ENCODE assay signal across 8 mouse cellular contexts in genomic region chr7:79710130-79710607, GRCm38 (mm10). TPM values are rescaled to one million over a fixed set of nuclear protein-coding genes. Genes with fewer than 3 reads are reported as not detected.
DNase-seq lines count a peak whose midpoint lies in the region; ATAC-seq and TF ChIP-seq lines count a peak whose summit lies in the region.

No protein-coding gene starts in this region.

- no peaks in the 10 kb centered on the region for H3K9me3 ChIP-seq in heart, embryonic 10.5 days
- H3K9me3 ChIP-seq in embryonic facial prominence, embryonic 13.5 days, result no peaks in the 10 kb centered on the region
- H3K9me3 ChIP-seq in hindbrain, embryonic 14.5 days (ENCODE audit: control insufficient read depth, low read length), result no peaks in the 10 kb centered on the region
- H3K9me3 ChIP-seq in limb, embryonic 15.5 days, result no peaks in the 10 kb centered on the region

- peaks cover 24% of the 10 kb centered on the region for H3K4me1 ChIP-seq in heart, embryonic 10.5 days
- H3K4me1 ChIP-seq in bone marrow macrophage, adult 2 months (ENCODE audit: control insufficient read depth, insufficient read depth, low read length), result no peaks in the 10 kb centered on the region
- H3K4me1 ChIP-seq in embryonic facial prominence, embryonic 13.5 days, result peaks cover 21% of the 10 kb centered on the region
- H3K4me1 ChIP-seq in hindbrain, embryonic 14.5 days (replicated peaks; ENCODE audit: control insufficient read depth, insufficient read depth, low read length), result peaks cover 6% of the 10 kb centered on the region; the same call in 1 of the 2 replicates
- H3K4me1 ChIP-seq in limb, embryonic 15.5 days, result peaks cover 17% of the 10 kb centered on the region

- peak overlapping the region; percentile 67 for H3K27ac ChIP-seq in heart, embryonic 10.5 days
- H3K27ac ChIP-seq in bone marrow macrophage, adult 2 months (ENCODE audit: insufficient read depth, low read depth, low read length), result no peak overlapping the region
- H3K27ac ChIP-seq in embryonic facial prominence, embryonic 13.5 days, result no peak overlapping the region
- peak overlapping the region; percentile 57 for H3K27ac ChIP-seq in hindbrain, embryonic 14.5 days
- H3K27ac ChIP-seq in limb, embryonic 15.5 days, result no peak overlapping the region

- ATAC-seq in embryonic facial prominence, embryonic 13.5 days (ENCODE audit: insufficient number of reproducible peaks, insufficient read depth, low FRiP score, low TSS enrichment, low read depth), result peak; percentile 58
- ATAC-seq in hindbrain, embryonic 14.5 days (ENCODE audit: low FRiP score), result peak; percentile 90
- ATAC-seq in limb, embryonic 15.5 days (ENCODE audit: insufficient number of reproducible peaks, low FRiP score, low TSS enrichment, low read depth), result no peak

- peaks cover 40% of the 10 kb centered on the region for H3K27me3 ChIP-seq in heart, embryonic 10.5 days (ENCODE audit: insufficient read depth, poor library complexity, severe bottlenecking)
- peaks cover 23% of the 10 kb centered on the region for H3K27me3 ChIP-seq in embryonic facial prominence, embryonic 13.5 days
- H3K27me3 ChIP-seq in hindbrain, embryonic 14.5 days (ENCODE audit: control insufficient read depth, insufficient read depth, low read length), result 0 out of 2 replicates have a peak, but pooled peaks cover 4% of the 10 kb centered on the region
- peaks cover 25% of the 10 kb centered on the region for H3K27me3 ChIP-seq in limb, embryonic 15.5 days

- H3K9ac ChIP-seq in embryonic facial prominence, embryonic 13.5 days, result peak overlapping the region; percentile 68
- H3K9ac ChIP-seq in hindbrain, embryonic 14.5 days, result peak overlapping the region; percentile 62
- H3K9ac ChIP-seq in limb, embryonic 15.5 days, result 0 out of 2 replicates have a peak overlapping the region, but pooled peaks have one; percentile 23

- WGBS in heart, embryonic 10.5 days, result 2% methylated on average over 55 of the region's 55 CpGs
- WGBS in embryonic facial prominence, embryonic 13.5 days, result 2% methylated on average over 55 of the region's 55 CpGs
- under 1% methylated on average over 46 of the region's 55 CpGs for WGBS in hindbrain, embryonic 14.5 days
- 5% methylated on average over 55 of the region's 55 CpGs for WGBS in limb, embryonic 15.5 days

- H3K36me3 ChIP-seq in heart, embryonic 10.5 days, result peaks cover 34% of the 10 kb centered on the region
- H3K36me3 ChIP-seq in embryonic facial prominence, embryonic 13.5 days, result peaks cover 53% of the 10 kb centered on the region
- no peaks in the 10 kb centered on the region for H3K36me3 ChIP-seq in hindbrain, embryonic 14.5 days (replicated peaks; ENCODE audit: control insufficient read depth, insufficient read depth)
- peaks cover 49% of the 10 kb centered on the region for H3K36me3 ChIP-seq in limb, embryonic 15.5 days

- intact Hi-C loops in heart, postnatal 36 days (cut with DNase I), result no loop called here

- peak overlapping the region; percentile 65 for H3K4me3 ChIP-seq in heart, embryonic 10.5 days
- H3K4me3 ChIP-seq in bone marrow macrophage, adult 2 months (ENCODE audit: insufficient read depth, low read length), result peak overlapping the region; percentile 43
- peak overlapping the region; percentile 46 for H3K4me3 ChIP-seq in embryonic facial prominence, embryonic 13.5 days
- peak overlapping the region; percentile 45 for H3K4me3 ChIP-seq in hindbrain, embryonic 14.5 days (replicated peaks; ENCODE audit: low read length)
- peak overlapping the region; percentile 39 for H3K4me3 ChIP-seq in limb, embryonic 15.5 days

- no peak for DNase-seq in heart, embryonic 10.5 days (ENCODE audit: low spot score)
- no peak for DNase-seq in heart, postnatal 36 days
- DNase-seq in hindbrain, embryonic 14.5 days (ENCODE audit: low spot score), result peak; percentile 85
- DNase-seq in right cerebral cortex, adult 18-20 months, result peak; percentile 65
- no peak for DNase-seq in spleen, postnatal 4 days (ENCODE audit: low spot score in 2 of 2)

- no peak for TF ChIP-seq POLR2A in bone marrow macrophage, adult 2 months (IDR thresholded peaks at IDR 0.05; ENCODE audit: borderline replicate concordance, low read depth, low read length)

- TF ChIP-seq CTCF in bone marrow macrophage, adult 2 months (IDR thresholded peaks at IDR 0.05; ENCODE audit: low read depth, low read length), result no peak

- H3K4me2 ChIP-seq in embryonic facial prominence, embryonic 13.5 days, result peak overlapping the region; percentile 72
- H3K4me2 ChIP-seq in hindbrain, embryonic 14.5 days (replicated peaks), result peak overlapping the region; percentile 69
- H3K4me2 ChIP-seq in limb, embryonic 15.5 days, result peak overlapping the region; percentile 69

RNA-seq across cellular contexts. Expression of gene Kif7, which starts 5.4 kb away (rescaled TPM):
- 3.8 and 5.2 TPM in 2 replicates for polyA plus RNA-seq in heart, embryonic 10.5 days (2016; fragmentation: Nextera tagmentation; extraction: Ambion mirVana)
- 1 to 10 TPM; 1.4 to 2.0 TPM for total RNA-seq in heart, postnatal 36 days (2021)
- polyA plus RNA-seq in bone marrow macrophage, adult 2 months (2012; ENCODE audit: insufficient read depth, insufficient read length, missing spikeins), result 0.60 and 0.71 TPM in 2 replicates
- polyA plus RNA-seq in embryonic facial prominence, embryonic 13.5 days (2015; fragmentation: Nextera tagmentation; extraction: Ambion mirVana), result 7.1 and 7.8 TPM in 2 replicates
- 1.8 and 2.0 TPM in 2 replicates for polyA plus RNA-seq in hindbrain, embryonic 14.5 days (2014; fragmentation: Nextera tagmentation; extraction: Ambion mirVana)
- polyA plus RNA-seq in limb, embryonic 15.5 days (2015; fragmentation: Nextera tagmentation; extraction: Ambion mirVana), result 4.8 and 6.2 TPM in 2 replicates

RNA-seq across cellular contexts. Expression of gene Plin1, which starts 22.5 kb away (rescaled TPM):
- not detected in 2 replicates for polyA plus RNA-seq in heart, embryonic 10.5 days (2016; fragmentation: Nextera tagmentation; extraction: Ambion mirVana)
- 10 to 100 TPM in 1 of 2 experiments, 1 to 10 TPM in 1; 2.2 to 12.4 TPM for total RNA-seq in heart, postnatal 36 days (2021)
- not detected in 2 replicates for polyA plus RNA-seq in bone marrow macrophage, adult 2 months (2012; ENCODE audit: insufficient read depth, insufficient read length, missing spikeins)
- polyA plus RNA-seq in embryonic facial prominence, embryonic 13.5 days (2015; fragmentation: Nextera tagmentation; extraction: Ambion mirVana), result not detected in 2 replicates
- polyA plus RNA-seq in hindbrain, embryonic 14.5 days (2014; fragmentation: Nextera tagmentation; extraction: Ambion mirVana), result 0.19 and 0.26 TPM in 2 replicates
- polyA plus RNA-seq in limb, embryonic 15.5 days (2015; fragmentation: Nextera tagmentation; extraction: Ambion mirVana), result 0.26 TPM in 1 of 2 replicates, not detected in the other

RNA-seq across cellular contexts. Expression of gene Pex11a, which starts 32.8 kb away (rescaled TPM):
- 5.7 and 8.8 TPM in 2 replicates for polyA plus RNA-seq in heart, embryonic 10.5 days (2016; fragmentation: Nextera tagmentation; extraction: Ambion mirVana)
- total RNA-seq in heart, postnatal 36 days (2021), result 10 to 100 TPM; 17.1 to 17.4 TPM
- polyA plus RNA-seq in bone marrow macrophage, adult 2 months (2012; ENCODE audit: insufficient read depth, insufficient read length, missing spikeins), result 5.8 and 5.9 TPM in 2 replicates
- 11.9 and 12.4 TPM in 2 replicates for polyA plus RNA-seq in embryonic facial prominence, embryonic 13.5 days (2015; fragmentation: Nextera tagmentation; extraction: Ambion mirVana)
- 14.3 and 14.4 TPM in 2 replicates for polyA plus RNA-seq in hindbrain, embryonic 14.5 days (2014; fragmentation: Nextera tagmentation; extraction: Ambion mirVana)
- 8.3 and 10.5 TPM in 2 replicates for polyA plus RNA-seq in limb, embryonic 15.5 days (2015; fragmentation: Nextera tagmentation; extraction: Ambion mirVana)

RNA-seq across cellular contexts. Expression of gene Wdr93, which starts 32.8 kb away (rescaled TPM):
- polyA plus RNA-seq in heart, embryonic 10.5 days (2016; fragmentation: Nextera tagmentation; extraction: Ambion mirVana), result 4.7 and 10.0 TPM in 2 replicates
- total RNA-seq in heart, postnatal 36 days (2021), result under 1 TPM in 1 of 2 experiments, not detected in 1; 0.14 TPM
- not detected in 2 replicates for polyA plus RNA-seq in bone marrow macrophage, adult 2 months (2012; ENCODE audit: insufficient read depth, insufficient read length, missing spikeins)
- 0.20 and 0.29 TPM in 2 replicates for polyA plus RNA-seq in embryonic facial prominence, embryonic 13.5 days (2015; fragmentation: Nextera tagmentation; extraction: Ambion mirVana)
- polyA plus RNA-seq in hindbrain, embryonic 14.5 days (2014; fragmentation: Nextera tagmentation; extraction: Ambion mirVana), result 0.57 and 1.0 TPM in 2 replicates
- polyA plus RNA-seq in limb, embryonic 15.5 days (2015; fragmentation: Nextera tagmentation; extraction: Ambion mirVana), result 0.25 TPM in 1 of 2 replicates, not detected in the other

RNA-seq across cellular contexts. Expression of gene Ticrr, which starts 50.2 kb away (rescaled TPM):
- 9.2 and 15.5 TPM in 2 replicates for polyA plus RNA-seq in heart, embryonic 10.5 days (2016; fragmentation: Nextera tagmentation; extraction: Ambion mirVana)
- under 1 TPM; 0.11 to 0.19 TPM for total RNA-seq in heart, postnatal 36 days (2021)
- 3.5 and 4.6 TPM in 2 replicates for polyA plus RNA-seq in bone marrow macrophage, adult 2 months (2012; ENCODE audit: insufficient read depth, insufficient read length, missing spikeins)
- polyA plus RNA-seq in embryonic facial prominence, embryonic 13.5 days (2015; fragmentation: Nextera tagmentation; extraction: Ambion mirVana), result 10.2 and 10.9 TPM in 2 replicates
- polyA plus RNA-seq in hindbrain, embryonic 14.5 days (2014; fragmentation: Nextera tagmentation; extraction: Ambion mirVana), result 1.8 and 2.8 TPM in 2 replicates
- 6.4 and 7.6 TPM in 2 replicates for polyA plus RNA-seq in limb, embryonic 15.5 days (2015; fragmentation: Nextera tagmentation; extraction: Ambion mirVana)

Comparison
In these comparisons a context has a peak if more than half of its experiments do, and no peak if none do; other contexts are left out.
1. DNase-seq: peak in hindbrain, embryonic 14.5 days (single experiment) and right cerebral cortex, adult 18-20 months (single experiment); none in heart, embryonic 10.5 days (single experiment), heart, postnatal 36 days (0 of 2) and spleen, postnatal 4 days (0 of 2).
2. H3K27ac ChIP-seq: peak in heart, embryonic 10.5 days (single experiment) and hindbrain, embryonic 14.5 days (single experiment); none in bone marrow macrophage, adult 2 months (single experiment), embryonic facial prominence, embryonic 13.5 days (single experiment) and limb, embryonic 15.5 days (single experiment).
3. Peak in every context shown above with its lines, with median percentiles within 50 percentile points of each other: H3K4me3 ChIP-seq, H3K4me2 ChIP-seq and H3K9ac ChIP-seq.